Mouse (Mus musculus): Measurements from ENCODE around the gene Lyzl6.

DNA sequence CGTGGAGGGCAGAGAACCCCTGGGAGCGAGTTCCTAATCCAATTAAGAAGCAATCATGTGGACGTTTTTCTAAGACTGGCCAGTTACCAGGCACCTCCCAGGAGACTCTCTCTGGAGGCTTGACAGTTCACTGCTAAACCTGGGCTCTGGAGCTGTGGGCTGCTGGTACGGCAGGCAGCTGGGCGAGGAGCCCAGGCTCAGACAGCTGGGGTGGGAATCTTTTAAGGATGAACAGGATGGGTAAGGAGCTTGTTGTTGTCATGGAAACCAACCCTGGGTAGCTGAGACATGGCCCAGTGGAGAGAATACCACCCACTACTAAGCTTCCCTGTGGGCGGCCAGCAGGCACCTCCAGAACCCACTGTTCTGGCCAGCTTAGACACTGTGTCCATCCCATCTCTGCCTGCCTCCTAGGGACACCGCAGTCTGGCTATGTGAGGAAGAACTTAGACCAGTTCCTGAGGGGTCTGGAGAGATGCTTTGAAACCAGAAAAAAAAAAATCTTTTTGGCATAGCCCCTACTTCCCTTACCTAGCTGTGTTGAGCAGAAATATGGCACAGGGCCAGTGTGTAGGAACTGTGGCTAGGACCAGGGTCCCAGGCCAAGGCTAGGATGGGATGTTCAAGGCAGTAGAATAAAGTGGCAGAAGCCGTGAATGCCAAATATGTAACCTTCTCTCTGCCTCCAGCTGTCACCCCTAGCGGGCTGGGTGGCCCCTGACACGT is 27.7 kb upstream of the Lyzl6 start:
- TF ChIP-seq CTCF (IDR thresholded peaks at IDR 0.05; ENCODE audit: extremely low read depth, insufficient read length, insufficient replicate concordance, low read depth, low read length) (no peak), POLR2A (IDR thresholded peaks at IDR 0.05; ENCODE audit: low read depth, low read length) (no peak)
